Mouse (Mus musculus) lung, adult 18-20 months (tissue): ENCODE data around the gene Fuz.

ENCODE experiments used
- DNase-seq, 2 experiments: peaks; one replicate each; pipeline ENCODE4 v3.0.0; 2022; ENCODE audit warnings: mixed read lengths in 2 of 2

The Fuz gene

GRCm38 (mm10) chr7:44888256-44889105 lies 7.4 kb upstream of the Fuz start:
- no peak for DNase-seq

GRCm38 (mm10) chr7:44890180-44890579 lies 5.7 kb upstream of the Fuz start:
- DNase-seq, result no peak

GRCm38 (mm10) chr7:44890737-44891136 lies 5.1 kb upstream of the Fuz start:
- DNase-seq, result no peak

- DNase-seq, result no peak
These were observed 4.3 kb upstream of the Fuz start for GRCm38 (mm10) chr7:44891611-44892010.

GRCm38 (mm10) chr7:44892276-44892921 lies 3.5 kb upstream of the Fuz start, which contains the start of gene Med25:
Gene Med25, minus strand, starts transcription at chr7:44892712.
- peak; percentile 92 for DNase-seq

GRCm38 (mm10) chr7:44893197-44893596 lies 2.7 kb upstream of the Fuz start:
- no peak for DNase-seq

- DNase-seq, result no peak
These were observed 1.7 kb upstream of the Fuz start for GRCm38 (mm10) chr7:44894175-44894574.

- no peak for DNase-seq
These were observed 680 bp upstream of the Fuz start for GRCm38 (mm10) chr7:44895206-44895592.

GRCm38 (mm10) chr7:44896499-44896898 lies 620 bp downstream of the Fuz start:
- no peak for DNase-seq

- peak in 1 of 2 experiments; percentile 33 for DNase-seq
These were observed 2.7 kb downstream of the Fuz start for GRCm38 (mm10) chr7:44898607-44899006.

GRCm38 (mm10) chr7:44900632-44901031 lies 4.8 kb downstream of the Fuz start:
- no peak for DNase-seq

GRCm38 (mm10) chr7:44901230-44901722 lies 5.4 kb downstream of the Fuz start:
- DNase-seq, result peak; percentile 43 to 50

- no peak for DNase-seq
These were observed 9.6 kb downstream of the Fuz start for GRCm38 (mm10) chr7:44905430-44905829.

- DNase-seq, result no peak
These were observed 13.0 kb downstream of the Fuz start for GRCm38 (mm10) chr7:44908706-44909476.

- DNase-seq, result no peak
These were observed 18.5 kb downstream of the Fuz start for GRCm38 (mm10) chr7:44914396-44914795.

GRCm38 (mm10) chr7:44915314-44915713 lies 19.4 kb downstream of the Fuz start:
- DNase-seq, result no peak

GRCm38 (mm10) chr7:44916191-44916590 lies 20.3 kb downstream of the Fuz start:
- DNase-seq, result no peak

- peak in 1 of 2 experiments; percentile 35 for DNase-seq
These were observed 21.0 kb downstream of the Fuz start for GRCm38 (mm10) chr7:44916881-44917280.

GRCm38 (mm10) chr7:44918219-44918618 lies 22.3 kb downstream of the Fuz start:
- no peak for DNase-seq

- DNase-seq, result no peak
These were observed 23.2 kb downstream of the Fuz start for GRCm38 (mm10) chr7:44919127-44919526.

GRCm38 (mm10) chr7:44922530-44922929 lies 26.7 kb downstream of the Fuz start:
- DNase-seq, result no peak

- peak in 1 of 2 experiments; percentile 33 for DNase-seq
These were observed 29.6 kb downstream of the Fuz start for GRCm38 (mm10) chr7:44925468-44925867.

GRCm38 (mm10) chr7:44928570-44928969 lies 32.7 kb downstream of the Fuz start:
- DNase-seq, result no peak
